Mouse (Mus musculus): ENCODE data around the gene Olfr68. TPM values are rescaled to one million over a fixed set of nuclear protein-coding genes. Genes with fewer than 3 reads are reported as not detected.
"Not testable (repeated sequence)": the region's sequence is repeated elsewhere in the genome, so short reads cannot be mapped to it uniquely, and the experiment has no call there.

Olfr68 gene
- total RNA-seq, 1 experiment from 2014 or later = not detected

GRCm38 (mm10) chr7:103777652-103778051, 1.8 kb downstream of the Olfr68 start:
- ATAC-seq (replicated peaks; ENCODE audit: low read depth, poor library complexity, severe bottlenecking) = peak; percentile 52; the same call in 1 of the 2 replicates

GRCm38 (mm10) chr7:103771494-103771893, 8.0 kb downstream of the Olfr68 start, which contains the start of gene Olfr69:
Gene Olfr69 (minus strand): TSS chr7:103771594.
- ATAC-seq (replicated peaks; ENCODE audit: low read depth, poor library complexity, severe bottlenecking) = no peak

- ATAC-seq (replicated peaks; ENCODE audit: low read depth, poor library complexity, severe bottlenecking) = peak; percentile 71
These were observed 11.8 kb downstream of the Olfr68 start for GRCm38 (mm10) chr7:103767687-103768086.

GRCm38 (mm10) chr7:103762212-103762611, 17.3 kb downstream of the Olfr68 start:
- ATAC-seq (replicated peaks; ENCODE audit: low read depth, poor library complexity, severe bottlenecking) = not testable (repeated sequence)

- ATAC-seq (replicated peaks; ENCODE audit: low read depth, poor library complexity, severe bottlenecking) = no peak
These were observed 22.3 kb downstream of the Olfr68 start, which contains the start of gene Olfr630 for GRCm38 (mm10) chr7:103757233-103757632. Gene Olfr630 (minus strand): TSS chr7:103757333.

- no peak for ATAC-seq (replicated peaks; ENCODE audit: low read depth, poor library complexity, severe bottlenecking)
These were observed 34.7 kb downstream of the Olfr68 start, which contains the start of gene Olfr629 for GRCm38 (mm10) chr7:103744843-103745242. Gene Olfr629 (minus strand): TSS chr7:103744943.

- ATAC-seq (replicated peaks; ENCODE audit: low read depth, poor library complexity, severe bottlenecking) = no peak
These were observed 49.4 kb downstream of the Olfr68 start, which contains the start of gene Olfr628 for GRCm38 (mm10) chr7:103730074-103730473. Gene Olfr628 (plus strand): TSS chr7:103730374.

Other genes with a start within 250 kb of the Olfr68 start
- not detected in 2 replicates for gene Olfr612, start 237.0 kb downstream of the Olfr68 start, total RNA-seq (2017)
- gene Olfr613, start 231.6 kb downstream of the Olfr68 start, total RNA-seq (2017) = not detected in 2 replicates
- not detected in 2 replicates for gene Olfr615, start 223.6 kb downstream of the Olfr68 start, total RNA-seq (2017)
- not detected in 2 replicates for gene Olfr616, start 210.6 kb downstream of the Olfr68 start, total RNA-seq (2017)
- not detected in 2 replicates for gene Olfr617, start 206.6 kb downstream of the Olfr68 start, total RNA-seq (2017)
- gene Olfr618, start 189.6 kb downstream of the Olfr68 start, total RNA-seq (2017) = not detected in 2 replicates
- gene Olfr619, start 179.1 kb downstream of the Olfr68 start, total RNA-seq (2017) = not detected in 2 replicates
- gene Olfr620, start 167.2 kb downstream of the Olfr68 start, total RNA-seq (2017) = not detected in 2 replicates
- not detected in 2 replicates for gene Olfr622, start 137.0 kb downstream of the Olfr68 start, total RNA-seq (2017)
- gene Olfr623, start 116.0 kb downstream of the Olfr68 start, total RNA-seq (2017) = not detected in 2 replicates
- gene Olfr624, start 108.5 kb downstream of the Olfr68 start, total RNA-seq (2017) = under 0.01 TPM in 1 of 2 replicates, not detected in the other
- not detected in 2 replicates for gene Olfr625-ps1, start 97.0 kb downstream of the Olfr68 start, total RNA-seq (2017)
- gene Olfr243, start 65.0 kb downstream of the Olfr68 start, total RNA-seq (2017) = not detected in 2 replicates
- not detected in 2 replicates for gene Olfr628, start 49.3 kb downstream of the Olfr68 start, total RNA-seq (2017)
- not detected in 2 replicates for gene Olfr629, start 34.8 kb downstream of the Olfr68 start, total RNA-seq (2017)
- not detected in 2 replicates for gene Olfr630, start 22.4 kb downstream of the Olfr68 start, total RNA-seq (2017)
- gene Olfr69, start 8.1 kb downstream of the Olfr68 start, total RNA-seq (2017) = not detected in 2 replicates
- gene Olfr67, start 12.1 kb upstream of the Olfr68 start, total RNA-seq (2017) = not detected in 2 replicates
- 13.0 and 18.6 TPM in 2 replicates for gene Hbb-bt, start 34.3 kb upstream of the Olfr68 start, total RNA-seq (2017)
- 16.6 and 33.2 TPM in 2 replicates for gene Hbb-bs, start 48.4 kb upstream of the Olfr68 start, total RNA-seq (2017)
- gene Hbb-bh2, start 60.8 kb upstream of the Olfr68 start, total RNA-seq (2017) = not detected in 2 replicates
- gene Hbb-bh1, start 63.5 kb upstream of the Olfr68 start, total RNA-seq (2017) = not detected in 2 replicates
- gene Hbb-y, start 73.5 kb upstream of the Olfr68 start, total RNA-seq (2017) = 2.9 TPM in 1 of 2 replicates, not detected in the other
- gene Olfr66, start 106.6 kb upstream of the Olfr68 start, total RNA-seq (2017) = not detected in 2 replicates
- not detected in 2 replicates for gene Olfr64, start 114.8 kb upstream of the Olfr68 start, total RNA-seq (2017)
- not detected in 2 replicates for gene Olfr65, start 123.8 kb upstream of the Olfr68 start, total RNA-seq (2017)
- gene Olfr631, start 149.1 kb upstream of the Olfr68 start, total RNA-seq (2017) = not detected in 2 replicates
- not detected in 2 replicates for gene Olfr632, start 154.6 kb upstream of the Olfr68 start, total RNA-seq (2017)
- not detected in 2 replicates for gene Olfr633, start 164.7 kb upstream of the Olfr68 start, total RNA-seq (2017)
- gene Olfr635, start 191.5 kb upstream of the Olfr68 start, total RNA-seq (2017) = not detected in 2 replicates
- gene Olfr638, start 219.0 kb upstream of the Olfr68 start, total RNA-seq (2017) = not detected in 2 replicates
- gene Olfr639, start 237.6 kb upstream of the Olfr68 start, total RNA-seq (2017) = not detected in 2 replicates
- not detected in 2 replicates for gene Olfr640, start 245.9 kb upstream of the Olfr68 start, total RNA-seq (2017)

Data from common myeloid progenitor, adult 5-6 weeks (primary cell).